9 mouse cellular contexts compared by ENCODE assay signal in the genomic region with DNA sequence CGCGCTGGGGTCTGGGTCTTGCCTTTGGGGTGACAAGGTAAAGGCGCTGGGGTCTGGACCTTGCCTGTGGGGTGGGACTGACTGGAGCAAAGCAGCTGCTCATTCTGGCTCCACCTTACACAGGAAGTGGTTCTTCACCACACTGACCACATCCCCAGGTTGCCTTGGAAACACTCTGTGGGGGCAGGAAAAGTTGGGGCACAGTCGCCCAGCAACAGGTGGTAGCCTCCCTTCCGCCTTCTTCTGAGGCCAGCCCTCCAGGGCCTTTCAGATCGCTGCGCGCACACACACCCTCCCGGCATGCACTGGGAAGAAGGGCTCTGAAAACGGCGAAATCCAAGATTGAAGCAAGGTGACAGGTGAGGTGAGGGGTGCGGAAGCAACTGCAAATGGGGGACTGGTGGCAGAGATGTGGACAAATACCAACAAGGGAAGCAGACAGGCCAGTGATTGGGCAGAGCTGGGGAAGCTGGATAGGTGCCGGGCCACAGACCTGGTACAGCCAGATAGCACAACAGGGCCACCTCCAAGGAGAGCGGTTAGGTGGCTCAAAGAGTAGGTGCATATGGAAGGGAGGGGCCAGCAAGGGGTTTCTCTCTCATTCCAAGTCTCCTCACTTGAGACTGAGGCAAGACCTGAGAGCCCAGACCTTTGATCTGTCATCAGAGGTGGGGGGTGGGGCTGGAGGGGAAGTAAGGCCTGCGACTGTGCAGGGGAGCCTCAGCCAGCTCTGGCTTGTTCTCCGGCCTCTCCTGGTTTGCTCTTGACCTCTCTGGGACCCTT. TPM values are rescaled to one million over a fixed set of nuclear protein-coding genes. Genes with fewer than 3 reads are reported as not detected.
DNase-seq lines count a peak whose midpoint lies in the region; ATAC-seq and TF ChIP-seq lines count a peak whose summit lies in the region.
"Had no signal": no experiment of that assay in that cellular context is flagged by ENCODE, and none has a peak within 500 bp of the region (broad histone marks: within the 10 kb centered on the region; RNA-seq: fewer than 3 reads in every experiment).

A gene (plus strand): TSS at position 246 of the 783 bp plus-strand sequence.

- 0 out of 2 replicates have a peak, but pooled peaks cover 3% of the 10 kb centered on the region for H3K27me3 ChIP-seq in embryonic facial prominence, embryonic 12.5 days
- H3K27me3 ChIP-seq in hindbrain, postnatal 0 days (ENCODE audit: insufficient read depth, low read length): no peaks in the 10 kb centered on the region
- no peaks in the 10 kb centered on the region for H3K27me3 ChIP-seq in liver, embryonic 16.5 days (ENCODE audit: control insufficient read depth, insufficient read depth, low read depth, low read length)
- H3K27me3 ChIP-seq: neural tube, embryonic 13.5 days had no signal

- 0 out of 2 replicates have a peak within 1 kb of the TSS, but pooled peaks have one; percentile 21 for H3K4me2 ChIP-seq in embryonic facial prominence, embryonic 12.5 days (replicated peaks)
- peak within 1 kb of the TSS; percentile 16; the same call in 1 of the 2 replicates for H3K4me2 ChIP-seq in hindbrain, postnatal 0 days (ENCODE audit: low read depth, low read length)
- H3K4me2 ChIP-seq in liver, embryonic 16.5 days (ENCODE audit: low read depth, low read length): peak within 1 kb of the TSS; percentile 75
- H3K4me2 ChIP-seq: neural tube, embryonic 13.5 days had no signal

- no peak within 1 kb of the TSS for H3K4me3 ChIP-seq in embryonic facial prominence, embryonic 12.5 days
- H3K4me3 ChIP-seq in hindbrain, postnatal 0 days (ENCODE audit: low read length): no peak within 1 kb of the TSS
- H3K4me3 ChIP-seq in liver, embryonic 16.5 days (ENCODE audit: low read depth, low read length): peak within 1 kb of the TSS; percentile 66
- H3K4me3 ChIP-seq: neural tube, embryonic 13.5 days had no signal

- WGBS in embryonic facial prominence, embryonic 12.5 days: 68% methylated on average over 16 of the region's 16 CpGs
- WGBS in hindbrain, postnatal 0 days: 75% methylated on average over 16 of the region's 16 CpGs
- 13% methylated on average over 16 of the region's 16 CpGs for WGBS in liver, embryonic 16.5 days (ENCODE audit: insufficient replicate concordance)

- ATAC-seq in embryonic facial prominence, embryonic 12.5 days (ENCODE audit: insufficient number of reproducible peaks, insufficient read depth, low FRiP score, low TSS enrichment): 0 out of 2 replicates have a peak, but pooled peaks have one; percentile 32
- ATAC-seq in hindbrain, postnatal 0 days: no peak
- peak; percentile 85 for ATAC-seq in liver, embryonic 16.5 days (ENCODE audit: low read depth)

- no peaks in the 10 kb centered on the region for H3K9me3 ChIP-seq in embryonic facial prominence, embryonic 12.5 days
- no peaks in the 10 kb centered on the region for H3K9me3 ChIP-seq in hindbrain, postnatal 0 days (ENCODE audit: low read length)
- no peaks in the 10 kb centered on the region for H3K9me3 ChIP-seq in liver, embryonic 16.5 days (replicated peaks; ENCODE audit: control insufficient read depth, low read length)
- H3K9me3 ChIP-seq: neural tube, embryonic 13.5 days had no signal

- no peak within 1 kb of the TSS for H3K9ac ChIP-seq in embryonic facial prominence, embryonic 12.5 days
- no peak within 1 kb of the TSS for H3K9ac ChIP-seq in hindbrain, postnatal 0 days (replicated peaks; ENCODE audit: low read length)
- H3K9ac ChIP-seq in liver, embryonic 16.5 days (ENCODE audit: low read depth, low read length): peak within 1 kb of the TSS; percentile 74
- H3K9ac ChIP-seq: neural tube, embryonic 13.5 days had no signal

- H3K4me1 ChIP-seq in embryonic facial prominence, embryonic 12.5 days: peaks cover 11% of the 10 kb centered on the region
- no peaks in the 10 kb centered on the region for H3K4me1 ChIP-seq in hindbrain, postnatal 0 days (ENCODE audit: insufficient read depth, low read length)
- peaks cover 52% of the 10 kb centered on the region for H3K4me1 ChIP-seq in liver, embryonic 16.5 days (ENCODE audit: control insufficient read depth, low read depth, low read length)

- DNase-seq in 3134 (ENCODE audit: extremely low read depth, insufficient read length, low spot score): peak; percentile 85
- peak; percentile 98 for DNase-seq in CD4-positive helper T cell, adult 2 months (ENCODE audit: low read depth, low spot score)
- no peak for DNase-seq in hindbrain, postnatal 0 days (ENCODE audit: low spot score)
- peak; percentile 88 for DNase-seq in spleen, adult 12 weeks (ENCODE audit: low spot score)
- DNase-seq in retina, embryonic 14.5 days (ENCODE audit: low spot score): no peak
- DNase-seq in right cerebral cortex, adult 18-20 months: no peak

- no peaks in the 10 kb centered on the region for H3K36me3 ChIP-seq in embryonic facial prominence, embryonic 12.5 days
- no peaks in the 10 kb centered on the region for H3K36me3 ChIP-seq in hindbrain, postnatal 0 days (ENCODE audit: insufficient read depth, low read length)
- H3K36me3 ChIP-seq in liver, embryonic 16.5 days (ENCODE audit: control insufficient read depth, insufficient read depth): no peaks in the 10 kb centered on the region
- H3K36me3 ChIP-seq: neural tube, embryonic 13.5 days had no signal

- no peak for TF ChIP-seq CTCF in hindbrain, postnatal 0 days (IDR thresholded peaks at IDR 0.05; ENCODE audit: low read depth)

- H3K27ac ChIP-seq in embryonic facial prominence, embryonic 12.5 days: no peak within 1 kb of the TSS
- H3K27ac ChIP-seq in hindbrain, postnatal 0 days: no peak within 1 kb of the TSS
- peak within 1 kb of the TSS; percentile 88 for H3K27ac ChIP-seq in liver, embryonic 16.5 days (ENCODE audit: low read length)
- H3K27ac ChIP-seq: neural tube, embryonic 13.5 days had no signal

RNA-seq across cellular contexts. Expression of the gene that starts here (rescaled TPM):
- 1.3 and 1.5 TPM in 2 replicates for polyA plus RNA-seq in embryonic facial prominence, embryonic 12.5 days (2016; fragmentation: Nextera tagmentation; extraction: Ambion mirVana)
- total RNA-seq in hindbrain, postnatal 0 days (2014; rRNA removed): 0.68 and 2.3 TPM in 2 replicates
- polyA plus RNA-seq in hindbrain, postnatal 0 days (2015; fragmentation: Nextera tagmentation; extraction: Ambion mirVana): 1.0 and 1.1 TPM in 2 replicates
- polyA plus RNA-seq in liver, embryonic 16.5 days (2015; fragmentation: Nextera tagmentation; extraction: Ambion mirVana): 8.1 and 8.7 TPM in 2 replicates

Comparison
In these comparisons a context has a peak if more than half of its experiments do, and no peak if none do; other contexts are left out.
1. DNase-seq: peak in 3134 (single experiment), CD4-positive helper T cell, adult 2 months (single experiment) and spleen, adult 12 weeks (single experiment); none in hindbrain, postnatal 0 days (single experiment), retina, embryonic 14.5 days (single experiment) and right cerebral cortex, adult 18-20 months (single experiment).
2. H3K4me2 ChIP-seq: peak in every context shown above with its lines; median percentile 75 in liver, embryonic 16.5 days; 21 in embryonic facial prominence, embryonic 12.5 days; 16 in hindbrain, postnatal 0 days.